Mouse (Mus musculus) intestine, embryonic 16.5 days (tissue): ENCODE results near the gene Mrpl35. TPM values are rescaled to one million over a fixed set of nuclear protein-coding genes. Genes with fewer than 3 reads are reported as not detected.
A peak's percentile ranks its signal among the peaks of the same experiment; 100 is the strongest.
"Not testable (repeated sequence)": the region's sequence is repeated elsewhere in the genome, so short reads cannot be mapped to it uniquely, and the experiment has no call there.

Source experiments
- ATAC-seq: fragments of 200-750 bp; cut with Nextera tagmentation; 2 replicates; pipeline ENCODE4 v1.8.0; 2017; ENCODE audit warnings: moderate TSS enrichment, moderate library complexity
- H3K27ac ChIP-seq: fragments of 300-500 bp; sonication (generic); 2 replicates; pipeline ENCODE4 v1.5.1; 2014; ENCODE audit warnings: mild to moderate bottlenecking, low read length
- H3K27me3 ChIP-seq: fragments of 300-500 bp; sonication (generic); replicated peaks from 2 replicates; pipeline ENCODE4 v1.6.1; 2014; ENCODE audit warnings: low read length, control low read depth, mixed read lengths; ENCODE audit not compliant: control insufficient read depth, insufficient read depth
- H3K36me3 ChIP-seq: fragments of 300-500 bp; sonication (generic); 2 replicates; pipeline ENCODE4 v1.6.1; 2014; ENCODE audit warnings: low read length, control low read depth; ENCODE audit not compliant: control insufficient read depth, insufficient read depth
- H3K4me1 ChIP-seq: fragments of 300-500 bp; sonication (generic); 2 replicates; pipeline ENCODE4 v1.6.1; 2014; ENCODE audit warnings: low read length, control low read depth, mixed read lengths; ENCODE audit not compliant: control insufficient read depth, insufficient read depth
- H3K4me2 ChIP-seq: fragments of 300-500 bp; sonication (generic); 2 replicates; pipeline ENCODE4 v1.6.1; 2014; ENCODE audit warnings: low read depth, low read length, control low read depth
- H3K4me3 ChIP-seq: fragments of 300-500 bp; sonication (generic); 2 replicates; pipeline ENCODE4 v1.5.1; 2014; ENCODE audit warnings: mild to moderate bottlenecking, low read length
- H3K9ac ChIP-seq: fragments of 300-500 bp; sonication (generic); 2 replicates; pipeline ENCODE4 v1.6.1; 2014; ENCODE audit warnings: low read depth, low read length
- H3K9me3 ChIP-seq: fragments of 300-500 bp; sonication (generic); 2 replicates; pipeline ENCODE4 v1.6.1; 2016; ENCODE audit warnings: low read length, control low read depth; ENCODE audit not compliant: control insufficient read depth
- WGBS: fragments of 180-500 bp; shearing (Covaris S2); extraction: QIAGEN DNeasy Blood & Tissue Kit; methylation state at CpG from one replicate; pipeline ENCODE4 v1.1.7; 2014; 5-methylcytosine and 5-hydroxymethylcytosine counted together
- polyA plus RNA-seq: library from polyadenylated mRNA; unstranded; fragments of >200 nt; fragmentation: Nextera tagmentation; extraction: Ambion mirVana; gene quantifications from 2 replicates; pipeline ENCODE4 v1.2.1, GENCODE M21; 2015

Mrpl35 gene
- polyA plus RNA-seq = 66.5 and 77.4 TPM in 2 replicates

- Histone ChIP-seq H3K27me3 (no peaks in the 10 kb centered on the region), H3K27ac (no peak within 1 kb of the TSS), H3K9ac (no peak within 1 kb of the TSS), H3K4me2 (no peak within 1 kb of the TSS), H3K4me1 (peaks cover 3% of the 10 kb centered on the region; the same call in 1 of the 2 replicates), H3K4me3 (no peak within 1 kb of the TSS), H3K9me3 (no peaks in the 10 kb centered on the region), H3K36me3 (no peaks in the 10 kb centered on the region)
- 42% methylated on average over 1 of the region's 1 CpGs for WGBS
- ATAC-seq = no peak
These were observed at the start of gene Mrpl35 for GRCm38 (mm10) chr6:71826869-71827268. Mrpl35 (minus strand) TSS chr6:71826969.

- no peaks in the 10 kb centered on the region for H3K27me3 ChIP-seq
- H3K36me3 ChIP-seq = peaks cover 18% of the 10 kb centered on the region
- H3K27ac ChIP-seq = no peak overlapping the region
- H3K4me2 ChIP-seq = no peak overlapping the region
- H3K9ac ChIP-seq = no peak overlapping the region
- 89% methylated on average over 9 of the region's 9 CpGs for WGBS
- H3K4me3 ChIP-seq = no peak overlapping the region
- no peak for ATAC-seq
- no peaks in the 10 kb centered on the region for H3K4me1 ChIP-seq
- no peaks in the 10 kb centered on the region for H3K9me3 ChIP-seq
These were observed 44.6 kb upstream of the Mrpl35 start for GRCm38 (mm10) chr6:71871396-71871795.

GRCm38 (mm10) chr6:71868809-71869208 lies 42.0 kb upstream of the Mrpl35 start:
- Histone ChIP-seq H3K9me3 (no peaks in the 10 kb centered on the region), H3K4me2 (no peak overlapping the region), H3K4me3 (no peak overlapping the region), H3K27me3 (no peaks in the 10 kb centered on the region), H3K36me3 (peaks cover 24% of the 10 kb centered on the region), H3K4me1 (no peaks in the 10 kb centered on the region), H3K27ac (no peak overlapping the region), H3K9ac (no peak overlapping the region)
- 90% methylated on average over 1 of the region's 1 CpGs for WGBS
- no peak for ATAC-seq

DNA sequence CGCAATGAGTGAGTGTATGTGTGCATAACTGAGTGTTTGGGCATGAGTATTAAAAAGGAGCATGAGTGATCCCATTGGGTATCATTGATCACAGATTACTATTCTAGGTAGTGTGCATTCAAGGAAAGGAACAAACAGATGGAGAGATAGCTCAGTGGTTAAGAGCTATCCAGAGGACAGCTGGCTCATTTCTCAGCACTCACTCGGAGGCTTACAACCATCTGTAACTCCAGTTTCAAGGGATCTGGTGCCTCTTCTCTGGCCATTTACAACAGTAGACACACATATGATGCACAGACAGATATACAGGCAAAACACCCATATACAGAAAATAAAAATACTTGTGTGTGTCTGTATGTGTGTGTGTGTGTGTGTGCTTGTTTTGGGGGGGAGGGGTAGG lies 41.0 kb upstream of the Mrpl35 start:
- WGBS = 77% methylated on average over 2 of the region's 2 CpGs
- H3K36me3 ChIP-seq = peaks cover 27% of the 10 kb centered on the region

DNA sequence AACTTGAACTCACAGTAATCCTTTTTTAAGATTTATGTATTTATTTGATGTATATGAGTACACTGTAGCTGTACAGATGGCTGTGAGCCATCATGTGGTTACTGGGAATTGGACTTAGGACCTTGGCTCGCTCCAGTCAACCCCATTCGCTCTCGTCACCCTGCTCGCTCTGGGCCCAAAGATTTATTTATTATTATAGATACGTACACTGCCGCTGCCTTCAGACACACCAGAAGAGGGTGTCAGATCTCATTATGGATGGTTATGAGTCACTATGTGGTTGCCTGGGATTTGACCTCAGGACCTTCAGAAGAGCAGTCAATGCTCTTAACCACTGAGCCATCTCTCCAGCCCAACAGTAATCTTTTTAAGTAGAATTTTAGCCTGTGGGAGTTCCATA lies 20.1 kb upstream of the Mrpl35 start:
- H3K4me2 ChIP-seq, ATAC-seq, H3K4me1 ChIP-seq, H3K9me3 ChIP-seq, H3K27ac ChIP-seq, H3K4me3 ChIP-seq, H3K9ac ChIP-seq, H3K36me3 ChIP-seq, H3K27me3 ChIP-seq: not testable (repeated sequence)
- WGBS = 84% methylated on average over 6 of the region's 6 CpGs

More for the DNA sequence above, 41.0 kb upstream of the Mrpl35 start:
- H3K27me3 ChIP-seq = no peaks in the 10 kb centered on the region
- H3K4me2 ChIP-seq = no peak overlapping the region
- no peak overlapping the region for H3K9ac ChIP-seq
- no peaks in the 10 kb centered on the region for H3K4me1 ChIP-seq
- ATAC-seq = no peak
- no peak overlapping the region for H3K27ac ChIP-seq
- no peaks in the 10 kb centered on the region for H3K9me3 ChIP-seq
- no peak overlapping the region for H3K4me3 ChIP-seq

- no peak for ATAC-seq
- no peaks in the 10 kb centered on the region for H3K27me3 ChIP-seq
- H3K9me3 ChIP-seq = no peaks in the 10 kb centered on the region
- no peaks in the 10 kb centered on the region; the same call in 1 of the 2 replicates for H3K4me1 ChIP-seq
- no peak overlapping the region for H3K4me2 ChIP-seq
- H3K4me3 ChIP-seq = no peak overlapping the region
- WGBS = 100% methylated on average over 1 of the region's 1 CpGs
- no peaks in the 10 kb centered on the region for H3K36me3 ChIP-seq
- H3K9ac ChIP-seq = no peak overlapping the region
- no peak overlapping the region for H3K27ac ChIP-seq
These were observed 14.0 kb upstream of the Mrpl35 start for GRCm38 (mm10) chr6:71840597-71841290.

DNA sequence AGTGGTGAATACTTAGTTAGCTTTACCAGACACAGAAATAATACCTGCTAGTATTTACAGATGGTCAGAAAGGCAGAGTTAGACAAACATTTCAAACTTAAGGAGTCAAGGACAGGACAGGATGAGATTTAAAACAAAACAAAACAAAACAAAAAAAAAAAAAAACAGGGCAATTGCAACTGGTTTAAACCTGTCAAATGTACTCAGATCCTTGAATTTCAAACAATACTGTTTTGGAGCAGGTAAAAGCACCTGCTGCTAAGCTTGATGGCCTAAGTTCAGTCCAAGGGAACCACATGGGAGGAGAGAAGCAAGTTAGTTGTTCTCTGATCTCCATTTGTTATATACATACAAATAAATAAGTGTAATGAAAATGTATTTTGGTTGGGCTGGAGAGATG lies 13.0 kb upstream of the Mrpl35 start:
- H3K9me3 ChIP-seq = no peaks in the 10 kb centered on the region; the same call in 1 of the 2 replicates
- no peak overlapping the region for H3K9ac ChIP-seq
- no peaks in the 10 kb centered on the region; the same call in 1 of the 2 replicates for H3K4me1 ChIP-seq
- H3K27ac ChIP-seq = no peak overlapping the region
- no peak for ATAC-seq
- no peak overlapping the region for H3K4me2 ChIP-seq
- 0 out of 2 replicates have a peak, but pooled peaks cover 2% of the 10 kb centered on the region for H3K36me3 ChIP-seq
- no peaks in the 10 kb centered on the region for H3K27me3 ChIP-seq
- H3K4me3 ChIP-seq = no peak overlapping the region

GRCm38 (mm10) chr6:71836811-71837210 lies 10.0 kb upstream of the Mrpl35 start:
- ATAC-seq = no peak
- H3K36me3 ChIP-seq = 0 out of 2 replicates have a peak, but pooled peaks cover 2% of the 10 kb centered on the region
- H3K4me2 ChIP-seq = no peak overlapping the region
- H3K9ac ChIP-seq = no peak overlapping the region
- 62% methylated on average over 2 of the region's 2 CpGs for WGBS
- no peaks in the 10 kb centered on the region for H3K27me3 ChIP-seq
- H3K9me3 ChIP-seq = no peaks in the 10 kb centered on the region; the same call in 1 of the 2 replicates
- no peak overlapping the region for H3K27ac ChIP-seq
- H3K4me1 ChIP-seq = peaks cover 11% of the 10 kb centered on the region
- H3K4me3 ChIP-seq = no peak overlapping the region

- Histone ChIP-seq H3K27ac (peak overlapping the region; percentile 97), H3K9me3 (no peaks in the 10 kb centered on the region; the same call in 1 of the 2 replicates), H3K9ac (peak overlapping the region; percentile 92), H3K4me3 (peak overlapping the region; percentile 96), H3K4me2 (peak overlapping the region; percentile 70), H3K27me3 (no peaks in the 10 kb centered on the region), H3K36me3 (0 out of 2 replicates have a peak, but pooled peaks cover 2% of the 10 kb centered on the region), H3K4me1 (peaks cover 11% of the 10 kb centered on the region)
- 0% methylated on average over 21 of the region's 21 CpGs for WGBS
- ATAC-seq = peak; percentile 99
These were observed 4.8 kb upstream of the Mrpl35 start for GRCm38 (mm10) chr6:71831581-71831960.
